Mouse (Mus musculus) Patski (cell line): ENCODE results near the gene Plgrkt. TPM values are rescaled to one million over a fixed set of nuclear protein-coding genes. Genes with fewer than 3 reads are reported as not detected.
A peak's percentile ranks its signal among the peaks of the same experiment; 100 is the strongest.

Experiments used
- ATAC-seq: fragments of 100-300 bp; one replicate; pipeline ENCODE4 v1.8.0; 2021
- CTCF ChIA-PET: fragments of 350-600 bp; sonication (Branson Sonifier 250); formaldehyde crosslinking; loops from one replicate; lab custom pipeline; 2022; ENCODE audit warnings: inconsistent platforms; lab: Charles Lee
- POLR2A ChIA-PET: fragments of 350-600 bp; sonication (Branson Sonifier 250); formaldehyde crosslinking; loops from one replicate; lab custom pipeline; 2022; ENCODE audit warnings: antibody characterized with exemption, inconsistent platforms; lab: Charles Lee
- DNase-seq: peaks from one replicate; pipeline ENCODE4 v3.0.0-alpha.2; 2011; ENCODE audit warnings: low read depth, low spot score
- H3K27me3 ChIP-seq: fragments of 371-371 bp; one replicate; pipeline ENCODE4 v1.5.1; 2021
- CTCF ChIP-seq: fragments of 100-300 bp; IDR thresholded peaks from one replicate; pipeline ENCODE4 v1.5.1; 2021
- in situ Hi-C: fragments of 300-500 bp; cut with MboI; formaldehyde crosslinking; loops from 3 replicates; pipeline ENCODE4 v1.11.1; 2018; ENCODE audit warnings: low pct_unique_long_range_greater_than_20kb, mixed read lengths
- polyA plus RNA-seq: library from polyadenylated mRNA; unstranded; gene quantifications from one replicate; pipeline ENCODE4 v1.2.3, GENCODE M21; 2021

Gene Plgrkt
- polyA plus RNA-seq, 1 experiment from 2014 or later, result 129 TPM

DNA sequence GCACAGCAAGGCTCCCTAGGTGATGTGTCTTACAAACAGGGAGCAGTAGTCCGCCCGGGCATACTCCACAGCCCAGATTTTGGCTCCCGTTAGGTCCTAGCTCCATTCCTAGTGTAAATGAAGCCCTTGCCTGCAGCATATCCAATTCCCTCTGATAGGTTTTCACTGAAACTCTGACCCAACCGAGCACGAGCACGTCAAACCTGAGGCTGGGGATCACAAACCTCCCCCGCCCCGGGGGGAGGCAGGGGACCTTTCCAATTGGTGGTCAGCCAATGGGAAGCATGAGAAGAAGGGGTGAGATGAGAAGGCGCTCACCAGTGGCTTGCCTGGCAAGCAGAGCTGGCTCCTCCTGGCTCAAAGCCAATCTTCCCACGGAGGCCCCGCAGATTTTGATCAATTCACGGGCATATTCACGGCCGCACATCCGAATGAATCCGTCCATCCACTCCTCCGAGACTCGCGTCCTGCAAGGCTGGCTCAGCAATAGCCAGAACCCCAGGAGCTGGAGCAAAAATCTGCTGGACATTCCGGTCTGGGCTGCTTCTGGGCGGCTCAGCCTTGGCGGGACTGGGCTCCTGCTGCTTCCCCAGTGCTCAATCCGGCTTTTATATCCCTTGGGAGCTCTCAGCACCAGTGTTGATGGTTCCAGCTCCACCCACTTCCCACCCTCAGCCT is 33.0 kb downstream of the Plgrkt start, which contains the start of gene Rln1:
TSS of gene Rln1 (minus strand) at position 603 of the 678 bp plus-strand sequence.
- H3K27me3 ChIP-seq, result peaks cover 52% of the 10 kb centered on the region
- in situ Hi-C loops, result no loop called here
- no peak for TF ChIP-seq CTCF
- ATAC-seq (no peak), DNase-seq (no peak)
- ChIA-PET CTCF (no interaction called here), POLR2A (no interaction called here)

DNA sequence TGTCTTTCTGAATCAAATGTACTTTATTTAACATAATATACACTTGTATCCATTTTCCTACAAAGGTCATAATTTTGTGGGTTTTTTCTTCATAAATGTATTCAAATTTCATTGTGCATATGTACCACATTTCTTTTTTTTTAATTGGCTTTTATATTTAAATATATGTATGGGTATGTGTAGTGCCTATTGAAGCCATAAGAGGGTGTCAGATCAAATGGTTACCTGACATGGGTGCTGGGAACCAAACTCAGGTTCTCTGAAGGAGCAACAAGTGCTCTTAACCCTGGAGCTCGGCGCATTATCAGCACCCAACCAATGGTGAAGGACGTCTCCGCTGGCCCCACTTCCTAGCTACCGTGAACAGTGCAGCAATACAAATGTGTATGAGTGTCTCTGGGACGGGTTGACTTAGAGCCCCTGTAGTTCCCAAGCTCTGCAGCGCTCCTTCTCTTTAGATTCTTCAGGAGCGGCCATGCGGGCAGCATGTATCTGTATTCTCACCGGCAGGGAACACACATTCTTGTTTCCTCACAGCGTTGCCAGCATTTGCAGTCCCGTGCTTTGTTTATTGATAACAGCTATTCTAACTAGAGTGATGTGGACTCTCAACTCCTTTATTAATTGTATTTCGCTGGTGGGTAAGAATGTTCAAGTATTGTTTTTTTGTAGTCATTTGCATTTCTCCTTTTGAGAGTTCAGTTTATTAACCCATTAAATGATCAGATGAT is 40.2 kb downstream of the Plgrkt start:
- ChIA-PET POLR2A (no interaction called here), CTCF (interaction anchor here (1.2 kb wide), 1 partner anchor 11 kb away, joined by 3 read pairs; no protein-coding TSS in a partner anchor)
- ATAC-seq (no peak), DNase-seq (no peak)
- H3K27me3 ChIP-seq, result peaks cover 16% of the 10 kb centered on the region
- in situ Hi-C loops, result no loop called here
- no peak for TF ChIP-seq CTCF

DNA sequence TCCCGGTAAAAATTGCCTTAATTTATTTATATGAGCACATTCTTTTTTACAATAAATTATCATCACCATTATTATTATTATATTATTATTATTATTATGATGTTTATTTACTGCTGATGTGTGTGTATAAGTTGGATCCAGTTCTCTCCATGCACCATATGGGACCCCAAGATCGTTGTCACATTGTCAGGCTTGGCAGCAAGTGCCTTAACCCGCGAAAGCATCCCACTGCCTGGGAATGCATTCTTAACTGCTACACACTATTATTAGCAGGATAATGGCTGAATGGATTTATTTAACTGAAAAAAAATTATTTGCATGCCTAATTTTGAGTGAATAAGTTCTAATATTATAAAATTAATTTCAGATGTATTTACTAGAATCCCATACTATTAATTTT is 40.8 kb downstream of the Plgrkt start:
- no peak for DNase-seq
- no peak for TF ChIP-seq CTCF
- ChIA-PET POLR2A (no interaction called here), CTCF (no interaction called here)
- in situ Hi-C loops, result no loop called here
- ATAC-seq, result no peak
- peaks cover 14% of the 10 kb centered on the region for H3K27me3 ChIP-seq

DNA sequence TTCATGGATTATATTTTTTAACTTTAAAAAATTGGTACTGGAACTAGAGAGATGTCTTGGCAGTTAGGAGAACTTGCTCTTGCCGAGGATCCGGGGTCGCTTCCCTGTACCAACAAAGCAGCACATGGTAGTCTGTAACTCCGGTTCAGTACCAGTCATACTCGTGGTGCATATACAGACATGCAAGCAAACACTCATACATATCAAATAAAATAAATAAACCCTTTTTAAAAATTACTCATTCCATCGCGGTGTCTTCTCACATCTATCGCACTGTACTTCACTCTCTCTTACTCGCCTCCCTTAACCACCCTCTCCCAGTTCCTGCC is 41.4 kb downstream of the Plgrkt start:
- no peak for TF ChIP-seq CTCF
- no peak for ATAC-seq
- in situ Hi-C loops, result no loop called here
- no peak for DNase-seq
- peaks cover 9% of the 10 kb centered on the region for H3K27me3 ChIP-seq
- ChIA-PET CTCF (no interaction called here), POLR2A (no interaction called here)

GRCm38 (mm10) chr19:29325053-29325851 is 41.9 kb downstream of the Plgrkt start, which contains the start of gene Insl6:
Insl6 (minus strand) TSS chr19:29325356.
- CTCF ChIA-PET, result no interaction called here
- H3K27me3 ChIP-seq, result peaks cover 9% of the 10 kb centered on the region
- no peak for TF ChIP-seq CTCF
- ATAC-seq (no peak), DNase-seq (no peak)
- in situ Hi-C loops, result no loop called here
- POLR2A ChIA-PET, result no interaction called here

GRCm38 (mm10) chr19:29323416-29324049 is 43.7 kb downstream of the Plgrkt start:
- no peak for ATAC-seq
- TF ChIP-seq CTCF, result no peak
- ChIA-PET CTCF (no interaction called here), POLR2A (no interaction called here)
- no peak for DNase-seq
- peaks cover 5% of the 10 kb centered on the region for H3K27me3 ChIP-seq
- in situ Hi-C loops, result no loop called here

DNA sequence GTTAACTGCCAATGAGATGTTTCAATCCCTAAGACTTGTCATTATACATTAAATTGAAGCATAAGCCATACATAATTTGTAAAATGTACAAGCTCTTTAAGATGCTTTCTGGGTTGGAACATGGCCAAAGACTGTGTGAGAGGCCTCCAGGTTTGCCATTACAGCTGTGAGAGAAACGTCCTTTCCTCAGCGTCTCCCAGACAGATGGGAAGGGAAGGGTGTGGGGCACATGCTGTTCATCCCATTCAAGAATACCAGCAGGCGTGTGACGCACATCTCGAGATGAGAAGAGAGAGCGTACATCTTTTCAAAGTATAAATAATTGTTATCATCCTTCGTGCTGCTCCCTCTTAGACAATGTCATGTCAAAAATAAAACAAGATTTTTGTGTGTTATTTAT is 54.5 kb downstream of the Plgrkt start:
- no peak for ATAC-seq
- H3K27me3 ChIP-seq, result no peaks in the 10 kb centered on the region
- TF ChIP-seq CTCF, result no peak
- CTCF ChIA-PET, result no interaction called here
- no peak for DNase-seq
- in situ Hi-C loops, result no loop called here
- POLR2A ChIA-PET, result interaction anchor here (0.6 kb wide), 1 partner anchor 52 kb away, joined by 3 read pairs; no protein-coding TSS in a partner anchor

DNA sequence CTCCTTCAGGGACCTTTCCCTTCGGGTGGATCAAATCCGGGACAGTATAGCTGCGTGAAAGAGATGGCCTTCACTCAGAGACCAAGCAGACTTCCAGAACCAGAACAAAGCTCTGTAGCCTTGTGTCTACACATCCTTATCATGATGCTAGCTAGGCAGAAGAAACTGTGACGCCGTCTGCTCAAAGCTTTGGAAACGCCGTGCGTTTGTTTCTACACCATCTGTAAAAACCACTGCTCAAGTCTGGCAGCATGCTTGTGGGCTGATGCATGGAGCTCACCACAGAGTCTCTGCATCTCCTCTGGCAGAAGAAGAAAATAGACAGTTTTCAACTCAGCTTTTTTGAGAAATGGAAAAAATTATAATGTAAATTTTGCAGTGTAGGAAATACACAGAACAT is 55.4 kb downstream of the Plgrkt start:
- TF ChIP-seq CTCF, result no peak
- POLR2A ChIA-PET, result interaction anchor here (0.6 kb wide), 1 partner anchor 251 kb away, joined by 3 read pairs; no protein-coding TSS in a partner anchor
- CTCF ChIA-PET, result no interaction called here
- no peaks in the 10 kb centered on the region for H3K27me3 ChIP-seq
- in situ Hi-C loops, result no loop called here
- no peak for ATAC-seq
- no peak for DNase-seq

GRCm38 (mm10) chr19:29308832-29309231 is 58.4 kb downstream of the Plgrkt start:
- CTCF ChIA-PET, result interaction anchor here (1.0 to 1.1 kb wide), 2 partner anchors 10 to 245 kb away, joined by 3 read pairs; no protein-coding TSS in a partner anchor
- in situ Hi-C loops, result no loop called here
- POLR2A ChIA-PET, result no interaction called here

GRCm38 (mm10) chr19:29302119-29302518 is 65.1 kb downstream of the Plgrkt start:
- no peak for TF ChIP-seq CTCF
- ChIA-PET POLR2A (no interaction called here), CTCF (no interaction called here)
- DNase-seq (no peak), ATAC-seq (no peak)
- H3K27me3 ChIP-seq, result no peaks in the 10 kb centered on the region
- in situ Hi-C loops, result no loop called here

More at GRCm38 (mm10) chr19:29308832-29309231, 58.4 kb downstream of the Plgrkt start:
- DNase-seq (no peak), ATAC-seq (no peak)
- peak; percentile 46 for TF ChIP-seq CTCF
- H3K27me3 ChIP-seq, result no peaks in the 10 kb centered on the region
